Mouse (Mus musculus) retina, postnatal 1 day (tissue): ENCODE results near the gene Gm2897.
A peak's percentile ranks its signal among the peaks of the same experiment; 100 is the strongest.
"Not testable (repeated sequence)": the region's sequence is repeated elsewhere in the genome, so short reads cannot be mapped to it uniquely, and the experiment has no call there.

Experiments
- DNase-seq: peaks from one replicate; pipeline ENCODE4 v3.0.0-alpha.2; 2012

Gene Gm2897

GRCm38 (mm10) chr14:3048727-3049512 is at the start of gene Gm2897:
Gene Gm2897 (plus strand): TSS chr14:3049285.
- DNase-seq, result peak; percentile 66

GRCm38 (mm10) chr14:3029702-3030101 is 19.4 kb upstream of the Gm2897 start, which contains the start of gene Gm2888:
Gene Gm2888 (plus strand): TSS chr14:3030002.
- DNase-seq, result not testable (repeated sequence)

- DNase-seq, result peak; percentile 22
These were observed 372 bp downstream of the Gm2897 start for GRCm38 (mm10) chr14:3049513-3049800.

GRCm38 (mm10) chr14:3050087-3050486 is 1.0 kb downstream of the Gm2897 start:
- DNase-seq, result not testable (repeated sequence)

- not testable (repeated sequence) for DNase-seq
These were observed 67.0 kb downstream of the Gm2897 start for GRCm38 (mm10) chr14:3116051-3116450.
